Mouse (Mus musculus): ENCODE results near the gene Gm8257. TPM values are rescaled to one million over a fixed set of nuclear protein-coding genes. Genes with fewer than 3 reads are reported as not detected.
"Not testable (repeated sequence)": the region's sequence is repeated elsewhere in the genome, so short reads cannot be mapped to it uniquely, and the experiment has no call there.

The Gm8257 gene
- polyA plus RNA-seq (2015; fragmentation: Nextera tagmentation; extraction: Ambion mirVana), result not detected in 2 replicates

GRCm38 (mm10) chr14:44706356-44706755 is at the start of gene Gm8257:
TSS of gene Gm8257 (minus strand) at chr14:44706456.
- not testable (repeated sequence) for H3K4me1 ChIP-seq (replicated peaks); H3K27ac ChIP-seq; H3K9me3 ChIP-seq; H3K27me3 ChIP-seq (replicated peaks); H3K9ac ChIP-seq; H3K4me2 ChIP-seq (replicated peaks); H3K36me3 ChIP-seq; ATAC-seq; H3K4me3 ChIP-seq (replicated peaks)
- WGBS, result 76% methylated on average over 3 of the region's 3 CpGs

GRCm38 (mm10) chr14:44750240-44750639 is 44.0 kb upstream of the Gm8257 start, which contains the start of gene Gm8267:
TSS of gene Gm8267 (minus strand) at chr14:44750340.
- ATAC-seq, result no peak
- Histone ChIP-seq H3K27me3 (replicated peaks) (no peaks in the 10 kb centered on the region), H3K27ac (no peak within 1 kb of the TSS), H3K9ac (no peak within 1 kb of the TSS), H3K9me3 (no peaks in the 10 kb centered on the region), H3K4me3 (replicated peaks) (no peak within 1 kb of the TSS), H3K36me3 (no peaks in the 10 kb centered on the region), H3K4me1 (replicated peaks) (no peaks in the 10 kb centered on the region), H3K4me2 (replicated peaks) (no peak within 1 kb of the TSS)
- WGBS, result 81% methylated on average over 3 of the region's 3 CpGs

DNA sequence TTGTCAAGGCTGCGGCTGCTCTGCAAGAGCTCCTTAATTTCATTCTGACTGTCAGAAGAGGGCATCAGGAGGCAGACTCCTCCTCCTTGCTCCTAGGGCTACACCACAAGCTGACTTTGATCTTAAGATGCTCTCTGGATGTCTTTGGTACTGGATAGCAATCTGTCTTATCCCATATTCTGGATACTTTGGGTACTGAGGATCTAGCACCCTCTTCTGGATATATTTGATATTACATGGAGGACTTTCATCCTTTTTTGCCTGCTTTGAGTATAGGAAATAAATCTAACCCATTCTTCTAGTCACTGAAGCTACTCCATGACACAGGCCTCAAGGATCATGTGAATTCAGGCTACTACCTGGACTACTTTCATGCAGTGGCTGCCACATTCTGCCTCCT is 36.5 kb upstream of the Gm8257 start:
- not testable (repeated sequence) for ATAC-seq; H3K9ac ChIP-seq; H3K4me3 ChIP-seq (replicated peaks); H3K27ac ChIP-seq; H3K36me3 ChIP-seq; H3K4me1 ChIP-seq (replicated peaks); H3K9me3 ChIP-seq; H3K4me2 ChIP-seq (replicated peaks); H3K27me3 ChIP-seq (replicated peaks)
- 33% methylated on average over 1 of the region's 1 CpGs for WGBS

DNA sequence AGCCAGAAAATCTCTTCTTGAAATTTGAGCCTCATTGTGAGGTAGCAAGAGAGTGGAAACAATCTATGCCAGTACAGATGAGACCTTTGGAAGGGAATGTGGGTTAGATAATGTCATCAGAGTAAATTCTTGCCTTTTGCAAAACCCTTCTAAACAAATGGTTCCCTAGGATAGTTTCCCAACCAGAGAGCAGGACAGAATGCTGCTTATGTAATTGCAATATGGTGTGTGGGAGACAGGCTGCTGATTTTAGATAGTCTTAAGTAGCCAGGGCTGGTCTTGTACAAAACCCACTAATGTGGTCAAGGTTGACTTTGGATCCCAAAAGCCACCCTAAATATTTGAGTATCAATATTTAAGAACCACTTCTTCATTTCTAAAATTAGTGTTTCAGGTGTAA is 24.5 kb upstream of the Gm8257 start:
- not testable (repeated sequence) for H3K27ac ChIP-seq; H3K4me1 ChIP-seq (replicated peaks); H3K27me3 ChIP-seq (replicated peaks); H3K36me3 ChIP-seq; H3K9ac ChIP-seq; ATAC-seq; H3K9me3 ChIP-seq; H3K4me3 ChIP-seq (replicated peaks); H3K4me2 ChIP-seq (replicated peaks)

DNA sequence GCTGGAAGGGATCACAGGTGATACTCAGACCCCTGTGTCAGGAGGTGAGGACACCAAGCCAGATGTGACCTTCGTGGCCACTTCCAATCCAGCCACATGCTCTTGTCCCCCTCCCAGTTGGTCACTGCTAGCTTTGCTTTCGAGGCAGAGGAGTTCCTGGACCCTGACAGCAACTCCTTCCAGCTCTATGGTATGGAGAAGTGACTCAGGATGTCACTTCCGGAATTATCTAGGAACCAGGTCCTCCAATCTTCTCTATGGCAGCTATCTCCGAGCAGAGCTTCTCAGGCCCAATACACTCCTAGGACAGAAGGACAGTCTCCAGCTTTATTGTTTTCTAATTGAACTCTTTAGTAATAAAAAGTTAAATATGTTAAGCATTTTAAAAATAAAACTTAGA is 78.5 kb downstream of the Gm8257 start, which contains the start of gene Gm5624:
Gene Gm5624, minus strand, starts transcription at position 202 of the 400 bp plus-strand sequence.
- H3K9me3 ChIP-seq; H3K4me3 ChIP-seq (replicated peaks); H3K27me3 ChIP-seq (replicated peaks); H3K4me1 ChIP-seq (replicated peaks); ATAC-seq; H3K4me2 ChIP-seq (replicated peaks); H3K27ac ChIP-seq; H3K36me3 ChIP-seq; H3K9ac ChIP-seq: not testable (repeated sequence)
- 72% methylated on average over 4 of the region's 4 CpGs for WGBS

Other genes with a start within 250 kb of the Gm8257 start
- gene BC061237, start 214.0 kb downstream of the Gm8257 start, polyA plus RNA-seq (2015; fragmentation: Nextera tagmentation; extraction: Ambion mirVana), result not detected in 2 replicates
- gene Gm17093, start 188.2 kb downstream of the Gm8257 start, polyA plus RNA-seq (2015; fragmentation: Nextera tagmentation; extraction: Ambion mirVana), result not detected in 2 replicates
- not detected in 2 replicates for gene Gm8247, start 123.3 kb downstream of the Gm8257 start, polyA plus RNA-seq (2015; fragmentation: Nextera tagmentation; extraction: Ambion mirVana)
- gene Gm5624, start 78.5 kb downstream of the Gm8257 start, polyA plus RNA-seq (2015; fragmentation: Nextera tagmentation; extraction: Ambion mirVana), result not detected in 2 replicates
- gene Gm8267, start 43.9 kb upstream of the Gm8257 start, polyA plus RNA-seq (2015; fragmentation: Nextera tagmentation; extraction: Ambion mirVana), result not detected in 2 replicates
- gene Ptgdr, start 152.9 kb upstream of the Gm8257 start, polyA plus RNA-seq (2015; fragmentation: Nextera tagmentation; extraction: Ambion mirVana), result not detected in 2 replicates